In the genomic region with DNA sequence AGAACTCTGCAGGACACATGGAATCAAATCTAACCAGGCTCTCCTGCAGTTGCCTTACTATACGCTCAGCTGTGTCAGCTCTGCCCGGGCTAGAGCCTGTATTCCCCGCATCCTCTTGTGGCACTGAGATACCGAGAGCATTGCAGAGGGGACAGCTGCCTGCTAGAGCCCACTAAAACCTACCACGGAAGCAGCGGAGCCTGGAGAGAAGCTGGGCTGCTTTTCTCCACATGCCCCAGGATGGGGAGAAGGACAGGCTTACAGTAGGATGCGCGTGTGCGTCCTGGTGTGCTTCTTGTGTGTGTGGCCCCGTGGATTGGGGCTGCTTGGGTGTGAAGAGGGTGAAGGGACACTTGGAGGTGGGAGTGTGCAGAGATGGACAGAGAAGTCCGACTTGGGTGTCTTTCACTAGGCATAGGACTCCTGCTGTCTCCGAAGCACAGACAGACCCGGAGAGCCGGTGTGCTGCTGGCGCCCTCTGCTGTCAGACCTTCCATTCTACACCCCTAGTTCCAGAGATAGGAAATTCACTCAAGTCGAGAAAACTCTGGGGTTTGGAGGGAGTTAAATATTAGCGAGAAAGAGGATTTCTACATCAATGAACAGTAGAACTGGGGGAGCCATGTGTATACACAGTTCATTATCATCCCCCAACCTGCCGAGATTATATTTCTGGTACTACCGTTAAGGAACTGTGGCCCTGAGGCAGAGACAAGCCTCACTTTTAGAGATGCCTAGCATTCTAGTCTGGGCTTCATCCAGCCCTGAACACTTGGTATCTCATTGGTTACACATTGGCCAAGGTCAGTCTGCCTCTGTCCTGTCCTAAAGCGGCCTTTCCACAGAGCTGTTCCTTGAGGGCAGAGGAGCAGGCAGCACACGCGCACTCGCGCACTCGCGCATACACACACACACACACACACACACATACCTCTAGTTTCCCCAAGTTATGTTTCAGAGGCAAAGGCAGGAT, we compare ENCODE assay signal across 8 mouse cellular contexts. TPM values are rescaled to one million over a fixed set of nuclear protein-coding genes. Genes with fewer than 3 reads are reported as not detected.
A peak's percentile ranks its signal among the peaks of the same experiment; 100 is the strongest.
DNase-seq lines count a peak whose midpoint lies in the region; ATAC-seq lines count a peak whose summit lies in the region.

No protein-coding gene starts in this region.

- peaks cover 12% of the 10 kb centered on the region for H3K27me3 ChIP-seq in hindbrain, embryonic 12.5 days

- no peaks in the 10 kb centered on the region for H3K36me3 ChIP-seq in hindbrain, embryonic 12.5 days

- H3K9me3 ChIP-seq in hindbrain, embryonic 12.5 days (replicated peaks), result no peaks in the 10 kb centered on the region

- peak; percentile 87 for ATAC-seq in hindbrain, embryonic 12.5 days (ENCODE audit: low FRiP score)

- peak overlapping the region; percentile 39 for H3K4me2 ChIP-seq in hindbrain, embryonic 12.5 days (replicated peaks)

- H3K4me3 ChIP-seq in hindbrain, embryonic 12.5 days, result no peak overlapping the region

- DNase-seq in MEL-GATA-1-ER (ENCODE audit: extremely low read depth, low read depth), result peak; percentile 52
- DNase-seq in cerebellum, adult 9-10 months, result peak; percentile 78
- DNase-seq in frontal cortex, postnatal 10 days (ENCODE audit: low spot score in 2 of 2), result peak; percentile 41 to 79
- DNase-seq in layer of hippocampus, postnatal 14 days (ENCODE audit: low spot score in 2 of 2), result peak; percentile 83 to 88
- peak; percentile 86 for DNase-seq in lung, postnatal 14 days
- peak; percentile 38 for DNase-seq in retina, adult 2 months (ENCODE audit: low read depth, low spot score)
- peak; percentile 72 for DNase-seq in thymus, postnatal 25 days

- H3K4me1 ChIP-seq in hindbrain, embryonic 12.5 days, result no peaks in the 10 kb centered on the region

- H3K9ac ChIP-seq in hindbrain, embryonic 12.5 days, result 0 out of 2 replicates have a peak overlapping the region, but pooled peaks have one; percentile 3

- H3K27ac ChIP-seq in hindbrain, embryonic 12.5 days, result no peak overlapping the region

- WGBS in hindbrain, embryonic 12.5 days, result 37% methylated on average over 26 of the region's 26 CpGs

RNA-seq across cellular contexts. Expression of gene 1700016D06Rik, which starts 0.5 kb away (rescaled TPM):
- polyA plus RNA-seq in hindbrain, embryonic 12.5 days (2016; fragmentation: Nextera tagmentation; extraction: Ambion mirVana), result not detected in 2 replicates
- total RNA-seq in layer of hippocampus, postnatal 14 days (2021), result not detected

RNA-seq across cellular contexts. Expression of gene Arhgef7, which starts 27.2 kb away (rescaled TPM):
- polyA plus RNA-seq in hindbrain, embryonic 12.5 days (2016; fragmentation: Nextera tagmentation; extraction: Ambion mirVana), result 73.9 and 85.1 TPM in 2 replicates
- total RNA-seq in layer of hippocampus, postnatal 14 days (2021), result 100 to 1,000 TPM; 153 to 157 TPM
